Mouse (Mus musculus) liver, postnatal 0 days (tissue): ENCODE measurements around the gene Zfp668.
A peak's percentile ranks its signal among the peaks of the same experiment; 100 is the strongest.

Experiments used
- CTCF ChIP-seq: sonication (generic); IDR thresholded peaks from 2 replicates; pipeline ENCODE4 v1.5.1; 2016; ENCODE audit warnings: antibody characterized with exemption, low read depth
- EP300 ChIP-seq: IDR thresholded peaks from 2 replicates; pipeline ENCODE4 v1.6.1; 2016; ENCODE audit warnings: antibody characterized with exemption, low read depth, mild to moderate bottlenecking

DNA sequence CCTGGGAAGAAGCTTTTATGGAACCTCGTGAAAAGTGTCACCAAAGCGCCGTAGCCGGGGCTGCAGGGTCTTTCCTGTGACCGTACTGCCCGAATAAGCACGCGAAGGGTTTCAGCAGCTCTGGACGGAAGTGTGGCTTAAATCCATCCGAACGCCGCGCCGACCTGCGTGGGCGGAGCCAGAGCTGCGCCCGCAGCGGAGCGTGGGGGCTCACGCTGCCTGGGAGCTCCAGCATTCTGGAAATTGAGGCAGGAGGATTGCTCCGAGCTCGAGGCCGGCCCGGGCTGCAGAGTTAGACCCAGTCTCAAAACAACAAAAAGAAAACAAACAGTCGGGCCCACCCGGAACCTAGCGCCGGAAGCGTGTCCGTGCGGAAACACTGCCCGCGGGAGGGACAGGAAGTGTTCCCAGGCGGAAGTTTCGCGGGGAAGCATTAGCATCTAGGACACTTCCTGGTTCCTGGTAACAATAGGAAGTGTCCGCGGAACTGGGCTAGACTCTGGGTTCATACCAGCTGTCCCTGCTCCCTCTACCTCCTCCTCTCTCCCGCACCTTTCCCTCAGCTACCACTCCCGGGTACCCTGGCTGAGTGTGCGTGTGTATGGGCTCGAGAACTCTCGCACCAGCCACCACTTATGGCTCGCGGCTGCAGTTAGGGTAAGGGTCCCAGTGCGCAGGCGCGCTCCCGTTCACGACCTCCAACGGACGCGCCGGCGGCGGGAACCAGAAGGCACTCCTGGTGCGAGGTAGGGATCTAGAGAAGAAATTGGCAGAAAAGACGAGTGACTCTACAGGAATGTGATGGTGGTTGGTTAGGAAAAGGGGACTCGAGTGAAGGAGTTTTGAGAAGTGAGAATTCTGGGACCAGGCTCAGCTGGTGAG, at the start of gene Zfp668:
- TF ChIP-seq CTCF = no peak
- peak; percentile 66; the same call in 1 of the 2 replicates for TF ChIP-seq EP300
